Mouse (Mus musculus): ENCODE data around the gene 1700001P01Rik.

- TF ChIP-seq POLR2A (IDR thresholded peaks at IDR 0.05; ENCODE audit: low read depth, low read length) (no peak), CTCF (IDR thresholded peaks at IDR 0.05; ENCODE audit: borderline replicate concordance, insufficient read depth, low read length) (no peak)
Measured at GRCm38 (mm10) chr11:97753277-97753676, 22.4 kb downstream of the 1700001P01Rik start.
